Mouse (Mus musculus): ENCODE measurements around the gene Hs6st1. TPM values are rescaled to one million over a fixed set of nuclear protein-coding genes. Genes with fewer than 3 reads are reported as not detected.

The Hs6st1 gene
- total RNA-seq, 4 experiments from 2014 or later, result 19.3 to 23.2 (median 20.8) TPM

GRCm38 (mm10) chr1:36129126-36129525 lies 60.9 kb downstream of the Hs6st1 start:
- DNase-seq (ENCODE audit: low spot score in 2 of 2), result no peak

- DNase-seq (ENCODE audit: low spot score in 2 of 2), result no peak
Measured at GRCm38 (mm10) chr1:36129881-36130280, 61.7 kb downstream of the Hs6st1 start.

- no peak for DNase-seq (ENCODE audit: low spot score in 2 of 2)
Measured at GRCm38 (mm10) chr1:36130307-36131035, 62.3 kb downstream of the Hs6st1 start.

- DNase-seq (ENCODE audit: low spot score in 2 of 2), result no peak
Measured at GRCm38 (mm10) chr1:36131154-36131553, 63.0 kb downstream of the Hs6st1 start.

- DNase-seq (ENCODE audit: low spot score in 2 of 2), result no peak
Measured at GRCm38 (mm10) chr1:36131766-36132165, 63.6 kb downstream of the Hs6st1 start.

GRCm38 (mm10) chr1:36132211-36132610 lies 64.0 kb downstream of the Hs6st1 start:
- no peak for DNase-seq (ENCODE audit: low spot score in 2 of 2)

- DNase-seq (ENCODE audit: low spot score in 2 of 2), result no peak
Measured at GRCm38 (mm10) chr1:36133041-36133440, 64.8 kb downstream of the Hs6st1 start.

GRCm38 (mm10) chr1:36133647-36134046 lies 65.4 kb downstream of the Hs6st1 start:
- DNase-seq (ENCODE audit: low spot score in 2 of 2), result no peak

GRCm38 (mm10) chr1:36134584-36134983 lies 66.4 kb downstream of the Hs6st1 start:
- DNase-seq (ENCODE audit: low spot score in 2 of 2), result peak; percentile 49 to 51

- no peak for DNase-seq (ENCODE audit: low spot score in 2 of 2)
Measured at GRCm38 (mm10) chr1:36140311-36140710, 72.1 kb downstream of the Hs6st1 start.

- no peak for DNase-seq (ENCODE audit: low spot score in 2 of 2)
Measured at GRCm38 (mm10) chr1:36145050-36145449, 76.8 kb downstream of the Hs6st1 start.

- no peak for DNase-seq (ENCODE audit: low spot score in 2 of 2)
Measured at GRCm38 (mm10) chr1:36148809-36149208, 80.6 kb downstream of the Hs6st1 start.

- no peak for DNase-seq (ENCODE audit: low spot score in 2 of 2)
Measured at GRCm38 (mm10) chr1:36149411-36149810, 81.2 kb downstream of the Hs6st1 start.

Small RNA genes within 50 kb of the gene (microRNA-seq; reads per million reads assigned to microRNA genes)
- gene Mir6897, result not detected

Other genes starting within 250 kb of the Hs6st1 start
- 10 to 100 TPM; 27.1 to 32.6 (median 27.3) TPM for gene Uggt1, start 176.3 kb downstream of the Hs6st1 start, total RNA-seq (2022)
- gene Neurl3, start 206.3 kb downstream of the Hs6st1 start, total RNA-seq (2022), result 1 to 10 TPM in 1 of 4 experiments, under 1 TPM in 3; 0.27 to 1.1 (median 0.40) TPM
- gene Arid5a, start 239.3 kb downstream of the Hs6st1 start, total RNA-seq (2022), result 1 to 10 TPM; 4.1 to 10.0 (median 7.3) TPM